Mouse (Mus musculus): ENCODE results near the gene Wdfy1.

Wdfy1 gene

DNA sequence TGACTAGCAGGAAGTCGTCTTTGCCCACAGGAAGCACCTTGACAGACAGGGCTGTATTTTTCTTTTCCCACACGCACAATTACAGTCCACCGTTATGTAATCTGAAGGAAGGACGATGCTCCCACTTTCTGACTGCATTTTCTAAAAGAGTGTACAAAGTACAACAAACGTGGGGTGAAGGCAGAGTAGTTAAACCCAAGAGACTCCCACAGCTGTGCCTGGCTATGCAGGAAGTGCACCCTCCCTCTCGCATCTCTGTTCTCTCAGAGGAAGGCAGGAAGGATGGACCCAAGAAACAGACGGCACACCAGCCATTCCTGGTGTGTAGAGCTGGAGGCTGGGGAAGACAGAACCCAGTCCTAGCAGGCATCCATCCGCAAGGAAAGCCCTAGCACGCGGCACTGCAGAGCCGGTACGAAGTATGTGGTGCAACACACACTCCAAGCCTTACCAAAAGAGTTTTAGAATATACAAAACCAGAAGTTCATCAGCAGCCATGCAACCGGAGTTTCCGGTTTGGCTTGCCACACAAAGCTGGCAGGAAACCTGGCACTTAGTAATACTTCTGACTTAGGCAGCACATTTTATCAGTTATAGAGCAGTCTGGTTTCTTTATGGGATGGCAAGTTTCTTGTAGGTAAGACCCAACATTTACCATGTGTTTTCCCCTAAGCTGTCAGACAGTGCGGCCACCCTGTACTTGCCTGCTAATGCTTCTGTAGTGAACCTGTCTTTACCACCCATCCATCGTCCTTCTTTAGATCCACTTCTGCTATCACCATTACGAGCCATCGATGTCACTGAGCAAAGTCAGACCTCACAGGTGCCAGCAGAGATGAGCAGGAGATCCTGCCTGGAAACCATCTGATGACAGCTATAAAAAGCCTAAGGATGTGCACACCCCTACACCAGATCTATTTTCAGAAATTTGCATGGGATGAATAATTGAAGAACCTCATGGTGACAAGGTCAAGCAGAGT lies 64.5 kb downstream of the Wdfy1 start:
- CTCF ChIA-PET = no interaction called here

DNA sequence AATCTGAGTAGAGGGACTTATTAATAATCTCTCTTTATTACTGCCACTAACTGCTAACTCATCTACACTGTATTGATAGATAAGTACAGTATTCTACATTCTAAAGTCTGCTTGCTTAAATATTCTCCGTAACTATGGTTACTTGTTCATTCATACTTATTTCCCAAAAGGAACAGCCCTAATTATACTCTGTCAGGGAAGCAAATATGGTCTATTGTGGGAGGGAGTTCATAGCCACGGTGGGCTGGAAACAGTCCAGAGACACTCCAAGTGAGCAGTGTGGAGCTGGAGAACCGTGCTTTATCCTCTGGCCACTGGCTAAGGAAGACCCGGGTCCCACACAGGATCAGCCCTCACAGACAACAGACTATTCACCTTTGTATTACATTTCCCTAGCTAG lies 65.3 kb downstream of the Wdfy1 start:
- CTCF ChIA-PET = no interaction called here

DNA sequence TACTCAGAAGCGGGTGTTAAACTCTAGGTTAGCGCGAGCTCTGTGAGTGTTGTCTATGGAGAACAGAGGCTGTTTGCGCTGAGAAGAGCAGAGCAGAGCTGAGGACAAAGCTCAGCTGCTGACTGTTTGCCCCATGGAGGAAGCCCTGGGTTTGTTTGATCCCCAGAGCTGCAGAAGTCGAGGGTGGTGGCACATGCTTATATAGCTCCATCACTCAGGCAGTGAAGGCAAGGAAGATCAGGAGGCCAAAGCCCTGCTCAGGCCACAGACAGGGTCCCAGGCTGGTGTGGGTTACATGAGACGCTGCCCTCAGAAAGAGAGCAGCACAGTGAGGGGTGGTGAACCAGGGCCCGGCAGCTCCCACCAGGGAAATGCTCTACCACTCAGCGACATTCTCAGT lies 65.7 kb downstream of the Wdfy1 start:
- CTCF ChIA-PET = no interaction called here

DNA sequence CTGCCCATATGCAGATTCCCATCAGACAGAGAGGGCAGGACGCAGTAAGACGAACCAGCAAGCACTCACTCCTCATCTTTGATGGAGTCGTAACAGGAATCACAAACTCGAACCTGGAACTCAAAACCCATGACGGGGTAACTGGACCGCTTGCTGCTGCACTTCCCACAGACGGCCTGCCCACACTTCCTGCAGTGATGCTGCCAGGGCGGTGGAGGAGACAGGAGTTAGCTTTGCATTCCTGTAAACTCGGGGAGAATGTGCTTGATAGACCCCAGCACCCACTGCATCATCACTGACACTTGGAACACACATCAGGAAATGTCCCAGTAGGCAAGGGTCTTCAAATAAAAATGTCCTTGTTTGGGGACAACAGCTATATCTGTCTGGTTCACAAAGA lies 68.6 kb downstream of the Wdfy1 start:
- CTCF ChIA-PET = interaction anchor here (0.6 to 0.7 kb wide), 2 partner anchors 67 to 1115 kb away, joined by 4 read pairs; no protein-coding TSS in a partner anchor

DNA sequence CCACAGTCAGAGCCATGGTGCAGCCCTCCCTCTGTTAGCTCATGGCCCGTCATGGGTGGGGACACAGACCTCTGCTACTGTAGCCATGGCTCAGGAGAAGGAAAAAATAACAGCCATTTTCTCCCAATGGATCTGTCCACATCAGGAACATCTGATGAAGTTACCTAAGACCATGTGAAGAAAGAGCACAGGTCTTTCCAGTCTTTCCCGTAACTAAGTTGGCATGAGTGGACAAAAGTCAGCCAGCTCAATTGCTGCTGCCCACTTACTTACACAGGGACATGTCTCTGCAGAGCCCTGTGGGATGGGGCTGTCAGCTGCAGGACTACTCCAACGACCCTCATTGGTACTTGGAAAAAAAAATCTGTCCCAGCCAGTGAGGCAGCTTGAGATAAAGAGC lies 69.2 kb downstream of the Wdfy1 start:
- CTCF ChIA-PET = no interaction called here

DNA sequence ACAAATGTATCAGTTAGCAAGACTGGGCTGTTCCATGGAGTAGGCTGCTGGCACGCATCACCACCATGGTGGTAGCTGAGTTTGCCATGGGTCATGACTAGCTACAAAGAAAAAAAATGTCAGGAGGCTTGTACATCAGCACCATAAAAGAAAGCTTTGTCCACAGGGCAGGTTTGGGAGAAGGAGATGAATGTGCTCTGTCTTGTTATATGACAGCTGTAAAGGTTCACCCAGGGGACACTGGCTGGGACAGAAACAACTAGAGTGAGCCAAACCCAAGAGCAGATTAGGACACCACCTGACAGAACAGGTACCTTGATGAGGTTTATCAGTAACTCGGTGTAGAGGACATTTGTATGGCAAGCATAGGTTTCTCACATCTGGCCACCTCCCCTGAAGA lies 71.3 kb downstream of the Wdfy1 start:
- CTCF ChIA-PET = no interaction called here

DNA sequence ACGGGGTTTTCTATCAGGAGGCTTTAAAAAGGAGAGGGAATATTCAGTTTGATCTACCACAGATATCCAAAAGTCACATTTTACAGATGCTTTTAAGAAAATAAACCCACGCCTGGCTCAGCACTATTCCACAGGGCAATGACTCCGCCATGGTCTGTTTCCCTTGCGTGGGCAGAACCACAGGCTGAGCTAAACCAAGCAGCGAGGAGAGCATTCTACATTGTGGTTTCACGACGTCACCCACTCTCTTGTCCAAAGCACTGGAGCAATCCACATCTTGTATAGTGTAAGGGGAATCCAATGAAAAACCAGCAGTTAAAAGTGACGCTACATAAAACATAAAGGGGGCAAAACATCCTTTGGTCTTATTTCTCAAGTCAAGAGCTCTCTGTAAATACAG lies 72.4 kb downstream of the Wdfy1 start:
- CTCF ChIA-PET = no interaction called here

DNA sequence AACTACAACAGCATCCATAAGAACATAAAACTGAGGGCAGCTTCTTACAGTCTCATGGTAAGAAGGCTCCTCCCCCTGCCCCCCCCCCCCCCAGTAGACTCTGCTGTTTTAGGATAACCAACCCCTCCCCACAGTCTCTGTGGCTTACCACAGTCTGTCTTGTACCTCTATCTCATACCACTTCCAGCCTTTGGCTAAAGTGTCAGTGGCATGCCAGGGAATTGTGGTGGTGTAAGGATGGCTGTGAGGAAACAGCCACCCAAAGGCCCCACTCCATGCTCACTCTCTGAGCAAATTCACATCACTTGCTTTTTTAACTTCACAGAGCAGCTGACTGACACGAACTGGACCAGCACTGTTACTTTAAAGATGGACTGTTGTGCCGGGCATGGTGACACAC lies 77.4 kb downstream of the Wdfy1 start:
- CTCF ChIA-PET = interaction anchor here (0.7 kb wide), 1 partner anchor 51 kb away, joined by 16 read pairs; no protein-coding TSS in a partner anchor

DNA sequence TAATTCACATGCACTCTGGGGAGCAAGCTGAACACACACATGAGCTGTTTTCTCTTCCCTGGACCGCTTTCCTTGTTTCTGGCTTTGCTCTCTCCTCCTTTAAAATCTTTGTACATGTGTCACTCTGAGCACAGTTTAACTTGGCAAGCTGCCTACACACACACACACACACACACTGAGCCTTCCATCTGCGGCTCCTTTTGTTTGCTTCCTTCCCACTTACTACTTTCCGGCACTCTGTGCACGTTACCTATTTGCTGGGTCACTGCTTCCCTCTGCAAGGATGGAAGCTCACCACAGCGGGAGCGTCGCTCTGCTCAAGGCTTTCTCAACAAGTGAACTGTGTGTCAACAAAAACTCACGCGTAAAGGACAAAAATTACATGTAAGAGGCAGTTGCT lies 78.6 kb downstream of the Wdfy1 start:
- CTCF ChIA-PET = no interaction called here

DNA sequence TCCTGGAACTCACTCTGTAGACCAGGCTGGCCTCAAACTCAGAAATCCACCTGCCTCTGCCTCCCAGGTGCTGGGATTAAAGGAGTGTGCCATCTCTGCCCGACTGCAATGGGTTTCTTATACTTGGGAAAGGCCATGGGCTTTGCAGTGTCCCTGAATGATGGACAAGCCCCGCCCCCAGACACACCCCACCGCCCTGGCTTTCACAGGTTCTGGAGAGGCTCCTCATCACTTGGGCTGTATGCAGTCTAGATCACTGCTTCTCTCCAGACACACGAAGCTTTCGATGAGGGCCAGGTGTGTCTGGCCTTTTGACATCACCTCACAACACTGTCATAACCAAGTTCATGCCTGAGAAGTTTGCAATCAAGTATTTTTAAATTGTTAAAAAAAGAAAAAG lies 79.0 kb downstream of the Wdfy1 start:
- CTCF ChIA-PET = no interaction called here

DNA sequence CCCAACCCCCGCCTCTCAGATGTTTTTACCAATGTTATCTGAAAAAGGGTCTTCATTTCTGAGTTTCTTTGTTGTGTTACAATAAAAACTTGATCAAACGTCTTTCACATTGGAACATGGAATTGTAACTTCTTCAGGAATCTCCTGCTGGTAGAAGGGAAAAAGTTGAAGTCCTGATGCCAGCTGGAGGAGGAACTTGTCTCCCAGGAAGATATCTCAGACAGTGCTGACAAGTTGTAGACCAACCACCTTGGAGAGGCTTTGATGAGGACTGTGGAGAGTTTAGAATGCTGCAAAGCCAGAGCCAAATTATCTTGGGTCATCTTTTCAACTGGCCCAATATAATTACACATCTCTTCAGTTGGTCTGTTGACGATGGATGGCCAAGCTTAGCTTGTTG lies 83.5 kb downstream of the Wdfy1 start:
- CTCF ChIA-PET = no interaction called here

DNA sequence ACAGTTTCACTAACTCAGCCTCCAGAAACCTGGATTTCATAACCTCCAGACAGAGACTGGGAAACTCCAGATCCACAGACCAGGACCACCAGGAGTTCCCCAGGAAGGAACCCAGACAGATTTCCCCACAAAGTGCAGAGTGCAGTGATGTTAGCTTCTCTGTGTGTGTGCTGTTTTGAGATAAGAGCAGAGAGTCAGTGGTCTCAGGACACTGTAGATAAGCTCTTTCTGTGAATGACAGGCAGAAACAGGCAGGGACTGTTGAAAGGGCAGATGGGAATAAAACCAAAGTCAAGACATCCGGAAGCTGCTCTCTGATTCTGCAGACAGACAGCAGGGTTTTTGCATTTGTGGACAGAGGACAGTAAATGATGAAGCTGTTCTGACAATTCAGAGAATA lies 88.7 kb downstream of the Wdfy1 start:
- CTCF ChIA-PET = interaction anchor here (1.3 kb wide), 1 partner anchor 95 kb away, joined by 3 read pairs; no protein-coding TSS in a partner anchor

DNA sequence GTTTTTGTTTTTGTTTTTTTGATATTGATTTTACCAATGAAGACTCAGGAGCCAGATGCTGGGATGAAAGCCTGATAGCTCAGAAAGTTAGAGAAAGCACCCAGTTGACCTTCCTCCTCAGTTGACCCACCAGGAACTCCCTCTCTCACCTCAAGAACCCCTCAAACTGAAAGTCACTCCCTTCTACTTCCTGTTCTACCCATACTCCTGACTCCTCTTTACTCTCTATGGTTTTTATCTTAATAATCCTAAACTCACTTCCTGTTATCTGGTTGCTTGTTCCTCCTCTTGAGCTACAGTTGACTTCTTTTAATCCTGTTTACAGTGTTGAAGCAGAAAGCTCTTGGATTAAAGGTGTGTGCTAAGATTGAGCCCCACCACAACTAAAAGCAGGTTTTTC lies 91.9 kb downstream of the Wdfy1 start:
- CTCF ChIA-PET = no interaction called here

DNA sequence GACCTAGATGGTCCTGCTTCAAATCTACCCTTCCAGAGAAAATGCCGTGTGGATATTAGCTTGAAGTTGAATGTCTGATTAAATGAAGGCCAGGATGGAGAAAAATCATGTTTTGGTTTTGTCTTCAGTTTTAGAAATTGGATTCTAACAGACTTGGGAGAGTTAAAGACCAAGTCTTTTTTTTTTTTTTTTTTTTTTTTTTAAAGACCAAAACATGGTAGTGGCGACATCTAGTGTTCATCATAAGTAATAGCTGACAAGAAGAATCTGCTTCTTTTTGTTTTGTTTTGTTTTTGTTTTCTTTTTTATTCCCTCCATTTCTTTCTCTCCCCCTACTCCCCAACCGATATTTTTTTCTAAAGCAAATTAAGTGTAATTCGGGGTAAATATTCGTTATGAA lies 93.0 kb downstream of the Wdfy1 start:
- CTCF ChIA-PET = interaction anchor here (0.6 to 0.7 kb wide), 6 partner anchors 204 to 539 kb away, joined by 3 to 8 read pairs (median 4); no protein-coding TSS in a partner anchor

DNA sequence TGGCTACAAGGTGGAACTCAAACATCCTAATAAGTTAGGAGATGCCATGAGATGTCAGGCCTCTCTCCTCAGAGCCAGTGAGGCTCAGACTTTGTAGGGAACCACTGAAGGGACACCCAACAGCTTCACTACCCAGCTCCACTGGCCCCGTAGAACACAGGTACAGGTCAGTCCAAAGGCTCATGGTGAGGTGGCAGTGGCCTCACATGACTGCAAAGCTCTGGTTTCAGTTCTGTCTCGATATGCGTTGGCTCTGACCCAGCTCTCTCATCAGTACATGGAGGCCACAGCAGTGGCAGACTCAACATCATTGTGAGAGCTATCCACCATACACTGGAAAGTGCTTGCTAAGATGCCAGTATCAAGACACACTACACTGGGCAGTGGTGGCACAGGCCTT lies 95.2 kb downstream of the Wdfy1 start:
- CTCF ChIA-PET = no interaction called here

DNA sequence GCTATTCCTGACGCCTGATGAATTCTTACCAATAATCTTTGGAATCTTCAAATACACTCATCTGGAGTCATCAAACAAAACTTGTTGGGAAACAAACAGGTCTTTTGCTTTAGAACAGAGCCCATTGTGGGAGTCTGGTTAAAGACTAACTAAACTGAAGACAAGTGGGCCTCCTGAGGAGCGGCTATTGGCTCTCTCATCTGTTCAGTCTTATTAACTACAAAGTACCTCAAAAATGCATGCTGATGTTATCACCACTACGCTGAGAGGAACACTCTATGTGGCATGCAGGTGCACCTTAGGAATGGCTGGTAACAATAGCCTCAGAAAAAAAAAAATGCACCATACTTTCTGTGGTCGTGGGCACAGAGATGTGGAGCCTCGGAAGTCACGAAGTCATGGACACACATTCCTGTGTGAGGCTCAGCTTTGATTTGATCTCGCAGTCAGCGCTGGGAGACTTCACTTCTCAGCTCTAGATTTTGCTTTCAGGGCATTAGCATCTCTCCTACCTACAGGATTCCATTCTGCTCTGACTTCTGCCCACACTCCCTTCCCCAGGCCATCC lies 97.7 kb downstream of the Wdfy1 start:
- CTCF ChIA-PET = no interaction called here

DNA sequence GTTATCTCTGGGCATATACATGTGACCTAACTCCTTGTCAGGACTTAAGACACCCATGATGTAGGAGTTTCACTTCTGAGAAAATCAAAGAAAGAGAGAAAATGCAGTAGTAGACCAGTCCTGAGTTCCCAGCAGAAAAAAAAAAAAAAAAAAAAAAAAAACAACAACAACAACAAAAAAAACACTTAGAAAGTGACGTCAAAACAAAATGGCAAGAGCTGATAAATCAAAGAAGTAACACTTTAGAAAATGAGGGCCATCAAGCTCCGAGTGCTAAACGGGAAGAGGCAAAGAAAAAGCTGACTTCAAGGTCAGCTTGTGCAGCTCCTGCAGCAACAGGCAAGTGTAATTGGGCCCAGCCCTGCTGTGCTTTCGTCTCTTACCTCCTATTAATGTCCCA lies 100.2 kb downstream of the Wdfy1 start:
- CTCF ChIA-PET = interaction anchor here (0.7 kb wide), 1 partner anchor 16 kb away, joined by 8 read pairs; no protein-coding TSS in a partner anchor

DNA sequence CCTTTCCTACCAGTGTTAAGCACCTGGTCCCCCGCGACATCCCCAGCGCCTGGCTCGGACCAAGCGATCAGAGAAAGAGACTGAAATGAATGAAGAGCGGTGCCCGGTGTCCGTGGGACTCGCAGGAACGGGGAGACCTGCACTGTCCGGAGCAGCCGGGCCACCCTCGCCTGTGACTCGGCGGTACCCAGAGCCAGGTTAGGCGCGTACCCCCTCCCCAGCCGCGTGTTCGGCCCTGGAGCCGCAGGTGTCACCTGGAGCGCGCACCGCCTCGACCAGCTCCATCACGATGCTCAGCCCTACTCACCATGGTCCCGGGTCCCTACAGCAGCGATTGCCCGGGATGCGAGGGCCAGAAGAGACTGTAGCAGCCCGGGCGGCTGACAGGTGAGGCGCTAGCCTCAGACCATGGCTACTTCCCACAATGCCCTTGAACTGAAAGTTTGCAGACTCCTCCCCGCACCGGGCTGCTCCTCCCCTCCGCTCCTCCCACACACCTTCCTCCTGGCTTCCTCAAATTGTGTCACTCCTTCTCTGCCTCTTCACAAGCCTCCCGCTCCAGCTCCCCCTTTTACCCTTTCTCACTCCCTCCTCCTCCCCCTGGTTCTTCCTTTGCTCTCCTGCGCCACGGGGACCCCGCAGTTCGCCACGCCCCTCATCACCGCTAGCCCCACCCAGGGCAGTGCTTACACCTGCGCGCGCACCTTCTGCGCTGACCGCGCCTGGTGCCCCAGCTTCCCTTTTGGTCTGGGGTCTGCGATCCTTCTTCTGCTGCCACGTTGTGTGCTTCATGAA lies 104.2 kb downstream of the Wdfy1 start, which contains the start of gene Ap1s3:
Ap1s3 (minus strand) TSS at position 430 of the 795 bp plus-strand sequence.
- CTCF ChIA-PET = interaction anchor here (0.9 kb wide), 1 partner anchor 39 kb away, joined by 5 read pairs; no protein-coding TSS in a partner anchor

DNA sequence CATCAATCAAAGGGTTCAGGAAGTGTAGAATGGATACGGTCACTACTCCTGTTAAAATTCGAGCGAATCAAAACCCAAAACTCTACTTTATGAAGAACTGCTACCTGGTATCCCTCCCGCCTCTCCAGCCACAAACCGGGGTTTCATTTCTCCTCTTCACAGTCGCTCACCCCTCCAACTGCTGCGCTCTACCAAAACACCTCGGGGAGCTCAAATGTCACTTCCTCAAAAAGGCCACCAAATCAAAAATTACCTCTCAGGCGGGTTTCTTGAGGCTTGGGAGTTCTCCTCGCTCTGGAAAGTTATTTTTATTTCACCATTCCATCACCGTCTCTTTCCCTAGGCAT lies 104.8 kb downstream of the Wdfy1 start:
- CTCF ChIA-PET = interaction anchor here (0.9 kb wide), 1 partner anchor 39 kb away, joined by 5 read pairs; no protein-coding TSS in a partner anchor

DNA sequence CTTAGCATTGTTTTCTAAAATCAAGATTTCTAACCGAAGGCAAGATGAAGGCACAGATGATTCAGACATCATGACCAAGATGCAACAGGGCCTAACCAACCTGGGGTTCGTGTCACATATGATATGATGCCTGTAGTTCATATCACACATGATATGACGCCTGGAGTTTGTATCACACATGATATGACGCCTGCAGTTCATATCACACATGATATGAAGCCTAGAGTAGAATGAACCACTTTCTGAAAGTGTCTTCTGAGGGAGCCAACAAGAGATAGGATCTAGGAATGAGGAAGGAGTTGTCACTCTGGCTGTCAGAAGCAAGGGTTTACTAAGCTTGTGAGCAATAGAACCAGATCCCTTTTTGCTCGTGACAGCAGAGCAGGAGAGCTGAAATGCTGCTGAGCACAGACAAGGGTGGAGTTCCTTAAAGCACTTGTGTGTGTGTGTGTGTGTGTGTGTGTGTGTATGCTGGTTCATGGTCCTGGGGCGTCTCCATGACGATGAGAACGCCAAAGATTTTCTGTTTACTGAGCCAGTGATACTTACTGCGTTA lies 106.4 kb downstream of the Wdfy1 start:
- CTCF ChIA-PET = no interaction called here

DNA sequence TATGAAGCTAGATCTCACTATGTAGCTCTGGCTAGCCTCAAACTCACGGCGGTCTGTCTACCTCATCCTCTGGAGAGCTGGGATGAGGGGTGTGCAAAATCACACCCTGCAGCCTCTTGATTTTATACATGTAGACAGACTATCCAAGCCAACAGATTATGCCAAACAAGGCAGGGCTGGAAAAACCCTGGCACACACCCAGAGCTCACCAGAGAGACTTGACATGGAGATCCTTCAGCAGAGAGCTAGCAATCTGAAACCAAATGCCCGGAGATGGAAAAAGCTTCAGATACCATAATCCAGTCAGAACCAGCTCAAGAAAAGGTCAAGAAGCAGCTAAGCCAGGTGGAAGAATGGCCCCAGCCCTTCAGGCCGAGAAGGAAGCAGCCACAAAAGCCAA lies 111.0 kb downstream of the Wdfy1 start:
- CTCF ChIA-PET = no interaction called here

DNA sequence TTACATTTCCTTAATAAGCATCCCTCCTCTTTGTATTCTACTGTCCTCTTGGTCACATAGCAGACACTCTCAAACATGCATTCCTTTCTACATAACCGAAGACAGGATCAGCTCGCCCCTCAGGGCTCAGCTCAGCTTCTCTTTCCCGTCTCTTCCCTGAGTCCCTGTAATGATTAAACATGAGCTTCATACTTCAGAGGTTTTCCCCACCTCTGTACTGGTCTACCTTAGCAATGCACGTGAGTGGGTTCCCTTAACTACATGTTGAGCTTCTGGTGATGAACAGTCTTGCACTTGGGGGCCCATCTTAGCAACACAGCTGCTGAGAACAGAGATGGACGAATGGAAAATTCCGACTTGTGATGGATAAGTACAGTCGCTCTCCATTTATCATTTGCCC lies 116.3 kb downstream of the Wdfy1 start:
- CTCF ChIA-PET = interaction anchor here (0.6 kb wide), 1 partner anchor 16 kb away, joined by 8 read pairs; no protein-coding TSS in a partner anchor

All from spleen, embryonic (tissue).